Mouse (Mus musculus) lung, embryonic 16.5 days (tissue): ENCODE data around the gene Cnfn. TPM values are rescaled to one million over a fixed set of nuclear protein-coding genes. Genes with fewer than 3 reads are reported as not detected.

ENCODE experiments used
- ATAC-seq: fragments of 200-750 bp; cut with Nextera tagmentation; 2 replicates; pipeline ENCODE4 v1.8.0; 2017; ENCODE audit warnings: low read depth, mild to moderate bottlenecking, moderate library complexity
- H3K27ac ChIP-seq: fragments of 300-500 bp; sonication (generic); 2 replicates; pipeline ENCODE4 v1.5.1; 2014; ENCODE audit warnings: mild to moderate bottlenecking, control low read depth, low read length
- H3K27me3 ChIP-seq: fragments of 300-500 bp; sonication (generic); 2 replicates; pipeline ENCODE4 v1.6.1; 2014; ENCODE audit warnings: low read depth, low read length, mixed read lengths; ENCODE audit not compliant: control insufficient read depth, insufficient read depth
- H3K36me3 ChIP-seq: fragments of 300-500 bp; sonication (generic); 2 replicates; pipeline ENCODE4 v1.6.1; 2014; ENCODE audit warnings: low read length; ENCODE audit not compliant: control insufficient read depth, insufficient read depth
- H3K4me1 ChIP-seq: fragments of 300-500 bp; sonication (generic); replicated peaks from 2 replicates; pipeline ENCODE4 v1.6.1; 2014; ENCODE audit warnings: low read length, mixed read lengths; ENCODE audit not compliant: control insufficient read depth, insufficient read depth
- H3K4me2 ChIP-seq: fragments of 300-500 bp; sonication (generic); 2 replicates; pipeline ENCODE4 v1.6.1; 2014; ENCODE audit warnings: low read depth, low read length, control low read depth
- H3K4me3 ChIP-seq: fragments of 300-500 bp; sonication (generic); 2 replicates; pipeline ENCODE4 v1.5.1; 2014; ENCODE audit warnings: mild to moderate bottlenecking, low read length, control low read depth
- H3K9ac ChIP-seq: fragments of 300-500 bp; sonication (generic); 2 replicates; pipeline ENCODE4 v1.6.1; 2014; ENCODE audit warnings: low read length, control low read depth
- H3K9me3 ChIP-seq: fragments of 300-500 bp; sonication (generic); 2 replicates; pipeline ENCODE4 v1.6.1; 2016; ENCODE audit warnings: low read length; ENCODE audit not compliant: control insufficient read depth
- WGBS: fragments of 180-500 bp; shearing (Covaris S2); extraction: QIAGEN DNeasy Blood & Tissue Kit; methylation state at CpG from one replicate; pipeline ENCODE4 v1.1.7; 2014; 5-methylcytosine and 5-hydroxymethylcytosine counted together
- polyA plus RNA-seq: library from polyadenylated mRNA; unstranded; fragments of >200 nt; fragmentation: Nextera tagmentation; extraction: Ambion mirVana; gene quantifications from 2 replicates; pipeline ENCODE4 v1.2.1, GENCODE M21; 2015

The Cnfn gene
- polyA plus RNA-seq, 1 experiment from 2014 or later, result 0.33 TPM

DNA sequence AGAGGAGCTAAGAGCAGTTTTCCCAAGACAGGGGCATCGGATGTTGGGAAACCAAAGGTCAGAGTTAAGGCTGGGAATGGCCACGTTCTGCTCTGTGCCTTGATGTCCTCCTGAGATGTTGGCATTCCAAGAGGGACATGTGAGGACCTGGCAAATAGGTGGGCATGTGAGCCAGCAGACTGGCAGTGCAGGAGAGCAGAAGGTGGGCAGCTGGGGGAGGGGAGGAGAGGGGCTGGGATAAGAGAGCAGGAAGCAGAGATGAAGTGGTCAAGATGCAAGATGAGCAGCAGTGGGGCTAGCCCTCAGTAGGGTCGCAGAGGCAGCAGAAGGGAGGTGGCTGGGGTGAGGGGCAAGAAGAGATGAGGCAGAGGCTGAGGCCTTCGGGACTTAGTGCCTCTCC, 14.4 kb upstream of the Cnfn start:
- Histone ChIP-seq H3K9ac (no peak overlapping the region), H3K9me3 (no peaks in the 10 kb centered on the region), H3K4me3 (no peak overlapping the region), H3K27me3 (no peaks in the 10 kb centered on the region), H3K4me2 (no peak overlapping the region), H3K36me3 (peaks cover 17% of the 10 kb centered on the region), H3K27ac (no peak overlapping the region), H3K4me1 (peaks cover 28% of the 10 kb centered on the region)
- WGBS, result 80% methylated on average over 4 of the region's 4 CpGs
- ATAC-seq, result no peak

DNA sequence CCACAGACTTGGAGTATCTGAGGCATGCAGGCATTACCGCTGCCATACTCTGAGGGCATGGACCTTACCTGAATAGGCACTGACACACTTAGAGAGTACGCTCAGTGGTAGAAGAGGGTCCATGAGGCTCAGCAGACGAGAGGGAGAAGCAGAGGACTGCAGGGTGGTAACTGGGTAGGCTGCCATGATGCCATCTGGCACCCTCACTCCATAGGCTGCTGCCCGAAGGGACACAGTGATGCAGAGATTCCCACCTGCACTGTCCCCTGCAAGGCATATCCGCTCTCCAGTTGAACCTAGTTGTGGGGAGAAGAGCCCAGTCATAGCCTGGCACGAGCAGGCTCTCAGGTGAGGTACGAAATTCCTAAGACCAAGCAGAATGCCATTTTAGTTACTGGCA, 13.9 kb upstream of the Cnfn start:
- Histone ChIP-seq H3K4me1 (peaks cover 28% of the 10 kb centered on the region), H3K9me3 (no peaks in the 10 kb centered on the region), H3K36me3 (peaks cover 17% of the 10 kb centered on the region), H3K4me3 (no peak overlapping the region), H3K27me3 (no peaks in the 10 kb centered on the region), H3K4me2 (no peak overlapping the region), H3K27ac (no peak overlapping the region), H3K9ac (no peak overlapping the region)
- whole genome bisulfite sequencing, result 91% methylated on average over 7 of the region's 7 CpGs
- no peak for ATAC-seq

DNA sequence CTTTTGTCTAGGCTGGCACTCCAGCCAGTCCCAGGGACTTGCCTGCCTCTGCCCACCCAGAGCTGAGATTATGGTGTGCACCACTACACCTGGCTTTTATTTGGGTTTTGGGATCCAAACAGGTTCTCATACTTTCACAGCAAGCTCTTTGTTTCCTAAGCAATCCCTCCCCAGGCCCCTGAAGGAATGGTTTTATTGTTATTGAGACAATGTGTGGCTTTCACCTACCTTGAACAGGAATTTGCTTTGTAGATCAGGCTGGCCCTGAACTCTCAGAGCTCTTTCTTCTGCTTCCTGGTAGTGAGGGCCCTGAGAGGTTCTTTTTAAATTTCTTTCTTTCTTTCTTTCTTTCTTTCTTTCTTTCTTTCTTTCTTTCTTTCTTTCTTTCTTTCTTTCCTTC, 13.0 kb upstream of the Cnfn start:
- Histone ChIP-seq H3K27ac (no peak overlapping the region), H3K4me1 (peaks cover 28% of the 10 kb centered on the region), H3K9me3 (no peaks in the 10 kb centered on the region), H3K4me2 (no peak overlapping the region), H3K4me3 (no peak overlapping the region), H3K36me3 (peaks cover 11% of the 10 kb centered on the region), H3K27me3 (no peaks in the 10 kb centered on the region), H3K9ac (no peak overlapping the region)
- no peak for ATAC-seq

DNA sequence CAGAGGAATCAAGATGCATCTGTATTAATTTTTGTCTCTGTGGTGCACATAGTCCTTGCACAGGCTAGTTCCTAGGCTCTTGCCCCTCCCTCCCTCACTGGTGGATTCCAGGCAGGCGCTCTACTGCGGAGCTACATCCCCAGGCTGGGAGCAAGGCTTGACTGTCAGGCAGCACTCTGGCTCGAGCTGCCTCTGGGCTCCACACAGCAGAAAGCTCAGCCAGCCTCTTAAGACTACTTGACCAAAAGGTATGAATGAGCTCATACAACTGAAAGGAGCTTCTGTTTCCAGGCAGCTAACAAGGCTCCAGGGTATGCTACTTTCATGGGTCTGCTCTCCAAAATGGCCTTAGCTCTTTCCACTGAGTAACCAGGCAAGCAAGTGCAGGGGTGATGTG, 11.8 kb upstream of the Cnfn start:
- no peak overlapping the region for H3K4me3 ChIP-seq
- H3K4me1 ChIP-seq, result peaks cover 28% of the 10 kb centered on the region
- H3K9ac ChIP-seq, result no peak overlapping the region
- no peaks in the 10 kb centered on the region for H3K27me3 ChIP-seq
- H3K4me2 ChIP-seq, result no peak overlapping the region
- no peak overlapping the region for H3K27ac ChIP-seq
- no peaks in the 10 kb centered on the region for H3K9me3 ChIP-seq
- WGBS, result 45% methylated on average over 3 of the region's 3 CpGs
- ATAC-seq, result peak; percentile 46
- peaks cover 11% of the 10 kb centered on the region for H3K36me3 ChIP-seq

DNA sequence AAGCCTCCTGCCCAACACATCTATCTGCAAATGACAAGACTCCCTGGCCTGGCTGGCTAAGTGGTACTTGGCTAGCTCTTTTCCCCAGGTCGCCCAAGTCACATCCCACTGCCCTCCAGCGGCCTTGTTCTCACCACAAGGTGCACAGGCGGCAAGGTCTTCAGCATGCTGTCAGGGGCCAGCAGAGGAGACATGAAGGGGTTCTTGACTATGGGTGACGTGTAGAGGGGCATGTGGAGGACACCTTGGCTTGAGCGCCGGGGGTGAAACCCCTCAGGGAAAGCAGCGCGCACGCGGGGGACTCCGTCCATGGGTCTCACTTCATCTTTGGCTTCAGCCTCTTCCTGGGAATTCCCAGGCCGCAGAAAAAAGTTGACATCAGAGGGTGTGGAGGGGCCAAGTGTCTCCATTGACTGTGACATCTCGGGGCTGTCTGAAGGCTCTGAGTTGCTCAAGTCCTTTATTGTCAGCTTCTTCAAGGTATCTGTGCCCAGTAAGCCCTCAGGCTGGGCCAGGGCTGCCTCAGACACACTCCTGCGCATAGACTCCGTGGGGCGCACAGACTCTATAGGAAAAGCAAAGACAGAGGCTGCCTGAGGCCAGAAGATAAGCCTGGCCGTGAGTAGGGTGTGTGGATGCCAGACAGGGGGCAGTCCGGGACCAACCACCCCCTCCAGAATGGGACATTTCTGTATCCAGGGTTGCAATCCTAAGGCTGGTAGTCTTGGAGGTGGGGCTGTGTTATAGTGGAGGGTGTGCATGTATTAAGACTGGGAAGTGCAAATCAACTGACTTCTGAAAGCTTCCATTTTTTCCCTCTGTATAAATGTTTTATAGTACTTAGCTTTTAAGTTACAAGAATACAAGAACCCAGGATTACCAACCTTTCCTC, 11.1 kb upstream of the Cnfn start:
- H3K9me3 ChIP-seq, result no peaks in the 10 kb centered on the region
- no peak overlapping the region; the same call in 1 of the 2 replicates for H3K9ac ChIP-seq
- H3K4me3 ChIP-seq, result peak overlapping the region; percentile 46
- WGBS, result 54% methylated on average over 18 of the region's 18 CpGs
- H3K4me2 ChIP-seq, result peak overlapping the region; percentile 79
- ATAC-seq, result no peak
- no peak overlapping the region for H3K27ac ChIP-seq
- H3K4me1 ChIP-seq, result peaks cover 22% of the 10 kb centered on the region
- peaks cover 11% of the 10 kb centered on the region for H3K36me3 ChIP-seq
- H3K27me3 ChIP-seq, result no peaks in the 10 kb centered on the region

DNA sequence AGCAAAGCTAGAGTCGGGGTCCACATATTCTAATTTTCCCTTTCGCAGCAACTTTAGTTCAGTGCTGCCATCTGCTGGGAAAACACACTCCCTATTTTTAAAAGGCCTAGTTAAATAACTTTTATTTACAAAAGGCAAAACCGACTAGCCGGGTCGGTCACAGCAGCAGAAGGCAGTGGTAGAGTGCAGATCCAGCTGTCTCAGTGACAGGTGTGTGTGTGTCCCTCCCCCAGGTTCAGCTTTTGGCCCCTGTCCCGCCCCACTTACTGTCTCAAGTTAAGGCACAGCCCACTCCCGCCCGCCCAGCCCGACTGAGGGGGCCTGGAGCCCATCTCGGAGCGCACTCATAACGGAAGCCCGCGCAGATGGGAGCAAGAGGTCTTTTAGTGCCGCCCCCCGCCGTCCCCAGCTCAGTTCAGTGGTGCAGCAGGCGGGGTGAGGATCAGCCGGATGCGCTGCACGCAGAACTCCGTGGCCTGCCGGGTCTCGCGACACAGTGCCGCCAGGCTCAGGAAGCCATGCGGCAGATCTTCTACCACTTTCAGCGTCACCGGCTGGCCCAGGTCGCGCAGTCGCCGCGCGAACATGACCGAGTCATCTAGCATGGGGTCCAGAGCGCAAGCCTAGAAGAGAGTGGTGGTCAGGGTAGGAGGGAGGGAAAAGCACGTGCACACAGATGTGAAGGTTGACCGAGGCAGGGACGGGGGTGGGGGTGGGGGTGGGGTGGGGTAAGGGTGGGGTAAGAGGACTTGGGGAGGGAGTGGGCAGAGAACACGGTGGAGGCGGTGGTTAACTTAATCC, 10.2 kb upstream of the Cnfn start:
- ATAC-seq, result peak; percentile 58
- H3K4me1 ChIP-seq, result peaks cover 18% of the 10 kb centered on the region
- no peaks in the 10 kb centered on the region for H3K27me3 ChIP-seq
- peak overlapping the region; percentile 41 for H3K27ac ChIP-seq
- H3K36me3 ChIP-seq, result peaks cover 11% of the 10 kb centered on the region
- peak overlapping the region; percentile 60 for H3K9ac ChIP-seq
- H3K4me2 ChIP-seq, result peak overlapping the region; percentile 79
- peak overlapping the region; percentile 46 for H3K4me3 ChIP-seq
- H3K9me3 ChIP-seq, result no peaks in the 10 kb centered on the region
- WGBS, result 3% methylated on average over 40 of the region's 42 CpGs

DNA sequence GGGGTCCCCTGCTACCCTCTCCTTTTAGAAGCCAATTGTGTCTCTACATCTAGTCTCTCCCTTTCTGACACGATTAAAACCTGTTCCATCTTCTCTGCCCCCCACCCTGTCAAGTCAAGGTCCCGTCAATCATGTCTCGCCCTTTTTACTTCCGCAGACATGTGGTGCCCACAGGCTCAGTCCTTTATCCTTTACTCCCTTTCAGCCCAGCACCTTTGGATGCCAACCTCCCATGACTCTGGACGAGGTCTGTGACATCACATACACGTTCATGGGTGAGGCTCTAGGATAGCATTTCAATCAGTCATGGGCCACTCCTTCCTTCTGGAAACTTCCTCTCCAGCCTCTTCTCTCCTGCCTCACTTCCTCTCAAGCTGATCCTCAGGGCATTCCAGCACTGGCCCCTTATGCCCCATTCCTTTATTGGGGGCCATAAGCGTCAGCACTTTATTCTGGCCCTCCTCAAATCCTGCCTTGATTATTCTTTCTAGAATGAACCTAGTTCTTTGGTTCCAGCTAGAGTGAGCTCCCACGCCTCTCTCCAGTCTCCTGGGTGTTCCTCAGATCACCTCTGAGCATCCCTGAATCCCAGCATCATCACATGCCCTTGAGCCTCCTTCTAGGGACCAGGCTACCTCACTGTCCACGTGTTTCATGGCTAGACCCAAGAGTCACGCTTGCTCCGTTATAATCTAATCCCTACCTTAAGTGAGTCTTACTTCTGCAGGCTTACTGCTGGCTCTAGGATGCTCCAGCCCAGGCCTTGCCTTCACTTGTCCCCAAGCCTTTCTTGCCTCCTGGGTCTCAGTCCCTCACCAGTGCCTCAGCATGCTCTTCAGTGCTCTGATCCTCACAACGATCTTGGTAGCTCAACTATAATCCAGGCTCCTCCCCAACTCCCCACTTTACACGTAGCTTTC, 8.9 kb upstream of the Cnfn start:
- Histone ChIP-seq H3K36me3 (peaks cover 9% of the 10 kb centered on the region), H3K9me3 (no peaks in the 10 kb centered on the region), H3K4me1 (peaks cover 18% of the 10 kb centered on the region), H3K27ac (no peak overlapping the region), H3K4me2 (no peak overlapping the region), H3K27me3 (no peaks in the 10 kb centered on the region), H3K9ac (no peak overlapping the region), H3K4me3 (no peak overlapping the region)
- 84% methylated on average over 13 of the region's 13 CpGs for WGBS
- ATAC-seq, result no peak

DNA sequence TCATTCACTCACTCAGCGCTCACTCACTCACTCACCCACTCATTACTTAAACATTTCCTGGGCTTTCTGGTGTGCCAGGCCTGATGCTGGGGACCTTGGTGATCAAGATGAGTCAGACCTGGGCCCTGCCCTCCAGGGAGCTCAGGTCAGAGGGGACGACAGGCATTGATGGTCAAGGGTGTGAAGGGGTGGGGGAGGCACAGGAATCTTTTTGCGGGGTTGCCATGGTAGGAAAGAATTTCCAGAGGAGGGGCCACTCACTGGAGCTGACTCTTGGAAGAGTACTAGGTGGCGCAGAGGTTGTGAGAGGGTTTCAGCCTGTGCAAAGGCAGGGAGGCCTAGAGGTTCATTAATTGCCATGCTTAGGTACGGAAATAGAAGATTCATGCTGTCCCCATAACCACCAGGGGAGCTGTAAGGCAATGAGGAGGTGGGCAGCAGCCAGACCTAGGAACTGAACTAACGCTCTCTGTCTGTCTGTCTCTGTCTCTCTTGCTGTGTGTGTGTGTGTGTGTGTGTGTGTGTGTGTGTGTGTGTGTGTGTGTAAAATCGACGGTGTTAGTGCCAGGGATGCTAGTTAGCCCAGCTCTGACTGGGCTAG, 7.7 kb upstream of the Cnfn start:
- WGBS, result 31% methylated on average over 8 of the region's 8 CpGs
- peaks cover 18% of the 10 kb centered on the region for H3K4me1 ChIP-seq
- ATAC-seq, result no peak
- no peak overlapping the region; the same call in 1 of the 2 replicates for H3K9ac ChIP-seq
- no peak overlapping the region for H3K27ac ChIP-seq
- H3K27me3 ChIP-seq, result no peaks in the 10 kb centered on the region
- H3K9me3 ChIP-seq, result no peaks in the 10 kb centered on the region
- H3K36me3 ChIP-seq, result peaks cover 2% of the 10 kb centered on the region; the same call in 1 of the 2 replicates
- peak overlapping the region; percentile 48 for H3K4me3 ChIP-seq
- peak overlapping the region; percentile 58 for H3K4me2 ChIP-seq
